Mouse (Mus musculus): ENCODE data around the gene Tcf3.

- TF ChIP-seq POLR2A (IDR thresholded peaks at IDR 0.05; ENCODE audit: control insufficient read depth in 1 of 2, insufficient read depth in 1 of 2, low read depth in 1 of 2, low read length in 2 of 2, poor library complexity in 1 of 2) (peak; percentile 73 to 76; a peak in 3 of 4 replicates), CTCF (IDR thresholded peaks at IDR 0.05 in 2 of 3, conservative IDR thresholded peaks at IDR 0.05 in 1 of 3; ENCODE audit: control insufficient read depth in 1 of 3, insufficient read depth in 1 of 3, low read depth in 2 of 3, low read length in 3 of 3, poor library complexity in 1 of 3, severe bottlenecking in 1 of 3) (no peak), SMC3 (IDR thresholded peaks at IDR 0.05; ENCODE audit: low read depth, low read length) (no peak)
Measured at GRCm38 (mm10) chr10:80387522-80387959, 45.9 kb downstream of the Tcf3 start, which contains the start of gene Mex3d.
